Mouse (Mus musculus): Measurements from ENCODE around the gene Clk3. TPM values are rescaled to one million over a fixed set of nuclear protein-coding genes. Genes with fewer than 3 reads are reported as not detected.

The Clk3 gene
- total RNA-seq, 2 experiments from 2014 or later = 69.2 to 84.8 TPM

DNA sequence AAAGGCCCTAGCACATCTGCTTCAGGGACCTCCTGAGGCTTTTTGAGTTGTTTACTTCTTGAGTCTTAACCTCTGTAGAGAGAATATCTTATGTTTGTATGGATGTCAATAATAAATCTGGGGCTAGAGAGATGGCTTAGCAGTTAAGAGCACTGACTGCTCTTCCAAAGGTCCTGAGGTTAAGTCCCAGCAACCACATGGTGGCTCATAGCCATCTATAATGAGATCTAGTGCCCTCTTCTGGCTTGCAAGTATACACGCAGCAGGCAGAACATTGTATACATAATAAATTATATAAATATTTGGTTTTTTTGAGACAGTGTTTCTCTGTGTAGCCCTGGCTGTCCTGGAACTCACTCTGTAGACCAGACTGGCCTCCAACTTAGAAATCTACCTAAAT is 8.5 kb upstream of the Clk3 start:
- intact Hi-C loops (cut with DNase I) = no loop called here
- no peak for DNase-seq (ENCODE audit: low spot score in 2 of 2)

DNA sequence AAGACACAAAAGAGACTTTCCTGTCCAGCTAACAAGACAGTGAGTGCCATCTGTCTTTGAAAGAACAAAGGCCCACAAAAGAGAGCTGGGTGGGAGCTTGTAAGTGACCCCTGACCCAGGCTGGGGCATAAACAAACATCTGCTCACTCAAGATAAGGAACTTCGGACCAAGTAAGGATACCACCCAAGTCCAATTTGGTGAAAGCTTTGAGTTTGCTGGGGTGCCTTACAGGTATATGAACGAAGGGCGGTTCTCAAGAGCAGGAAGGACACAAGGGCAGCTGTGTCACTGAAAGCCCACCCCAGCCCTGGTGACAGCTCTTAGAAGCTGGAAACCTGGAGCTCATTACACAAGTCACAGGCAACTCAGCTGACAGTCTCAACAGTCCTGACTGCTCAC is 8.1 kb upstream of the Clk3 start:
- intact Hi-C loops (cut with DNase I) = no loop called here
- no peak for DNase-seq (ENCODE audit: low spot score in 2 of 2)

DNA sequence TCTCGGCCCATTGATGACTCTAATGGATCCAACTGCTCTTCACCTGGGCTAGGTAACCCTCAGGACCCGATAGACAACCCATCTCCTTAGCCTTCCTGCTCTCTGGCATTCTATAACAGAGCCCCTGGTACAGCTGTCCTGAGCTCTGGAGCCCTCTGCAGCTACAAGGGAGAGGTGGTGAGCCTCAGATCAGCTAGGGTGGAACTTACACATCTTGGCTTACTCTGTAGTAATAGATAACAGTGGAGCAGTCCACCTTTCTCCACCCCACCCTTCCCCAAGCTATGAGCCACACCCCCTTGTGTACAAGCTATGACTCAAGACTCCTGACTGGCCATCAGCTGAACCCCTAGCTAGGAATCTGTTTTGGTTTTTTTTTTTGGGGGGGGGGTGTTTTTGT is 5.2 kb upstream of the Clk3 start:
- intact Hi-C loops (cut with DNase I) = no loop called here
- no peak for DNase-seq (ENCODE audit: low spot score in 2 of 2)

GRCm38 (mm10) chr9:57770214-57770613 is 4.6 kb upstream of the Clk3 start:
- DNase-seq (ENCODE audit: low spot score in 2 of 2) = no peak
- intact Hi-C loops (cut with DNase I) = no loop called here

DNA sequence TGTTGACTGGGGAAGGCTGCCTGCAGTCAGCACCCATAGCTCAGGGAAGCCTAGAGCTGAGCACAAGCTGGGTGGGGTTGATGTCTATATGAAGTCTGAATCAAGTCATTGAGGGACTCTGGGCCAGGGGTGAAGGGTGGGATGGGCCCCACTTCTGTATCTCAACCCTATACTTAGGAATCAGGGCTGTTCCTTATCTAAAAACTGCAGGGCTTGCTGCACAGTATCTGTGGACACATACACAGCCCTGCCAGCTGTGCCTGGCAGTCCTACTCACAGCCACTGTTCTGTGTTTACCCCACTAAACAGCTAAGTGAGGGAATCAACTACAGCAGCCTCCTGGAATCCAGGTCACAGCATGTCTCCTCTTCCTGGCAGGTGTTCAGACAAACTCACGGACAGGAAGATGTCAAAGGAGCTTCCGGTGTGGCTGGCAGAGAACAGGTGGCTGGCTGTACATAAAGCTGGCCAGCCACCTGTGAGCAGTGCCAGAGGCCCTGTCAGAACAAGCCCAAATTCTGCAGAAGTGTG is 3.9 kb upstream of the Clk3 start:
- intact Hi-C loops (cut with DNase I) = no loop called here
- DNase-seq (ENCODE audit: low spot score in 2 of 2) = no peak

DNA sequence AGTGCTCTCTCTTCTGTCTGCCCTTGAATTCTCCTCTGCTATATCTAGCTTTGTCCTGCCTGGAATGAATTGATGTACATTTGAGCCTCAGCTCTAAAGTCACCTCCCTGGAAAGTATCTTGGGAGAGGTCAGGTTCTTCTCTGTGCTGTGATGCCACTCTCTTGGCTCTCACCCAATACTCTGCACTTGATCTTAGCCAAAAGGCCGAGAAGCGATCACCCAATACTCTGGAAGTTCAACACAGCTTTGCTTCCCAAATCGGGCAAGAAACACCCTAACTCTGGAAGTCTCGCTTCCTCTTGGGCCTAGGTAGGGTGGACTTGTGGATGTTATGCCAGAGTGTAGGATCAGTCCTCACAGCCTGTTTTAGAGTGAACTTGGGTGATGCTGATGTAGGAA is 1.6 kb upstream of the Clk3 start:
- DNase-seq (ENCODE audit: low spot score in 2 of 2) = no peak
- intact Hi-C loops (cut with DNase I) = no loop called here

DNA sequence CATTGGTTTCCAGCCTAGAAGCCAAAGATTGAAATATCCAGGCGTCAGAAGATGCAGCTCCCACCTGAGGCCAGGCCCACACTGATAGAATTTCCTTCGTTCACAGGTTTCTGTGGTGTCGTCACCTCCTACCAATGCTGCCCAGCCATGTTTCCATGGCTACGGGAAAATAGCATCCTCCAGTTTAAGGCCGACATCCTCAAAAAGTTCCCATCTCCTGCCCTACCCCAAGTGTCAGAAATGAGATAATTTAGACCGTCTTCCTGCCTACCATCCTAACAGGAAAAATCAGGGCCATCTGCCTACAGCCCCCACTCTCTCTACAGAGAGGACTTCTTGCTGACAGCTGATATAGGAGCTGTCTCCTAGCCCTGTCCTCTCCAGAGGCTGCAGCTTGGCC is 771 bp upstream of the Clk3 start:
- intact Hi-C loops (cut with DNase I) = no loop called here

GRCm38 (mm10) chr9:57764974-57765363 is 691 bp downstream of the Clk3 start:
- peak; percentile 93 to 94 for DNase-seq (ENCODE audit: low spot score in 2 of 2)
- intact Hi-C loops (cut with DNase I) = loop anchor here (5.0 kb wide), 2 partner anchors 147 to 232 kb away; partner anchors contain the start of gene Ubl7

More for the DNA sequence above, 771 bp upstream of the Clk3 start:
- DNase-seq (ENCODE audit: low spot score in 2 of 2) = peak in 1 of 2 experiments; percentile 61

DNA sequence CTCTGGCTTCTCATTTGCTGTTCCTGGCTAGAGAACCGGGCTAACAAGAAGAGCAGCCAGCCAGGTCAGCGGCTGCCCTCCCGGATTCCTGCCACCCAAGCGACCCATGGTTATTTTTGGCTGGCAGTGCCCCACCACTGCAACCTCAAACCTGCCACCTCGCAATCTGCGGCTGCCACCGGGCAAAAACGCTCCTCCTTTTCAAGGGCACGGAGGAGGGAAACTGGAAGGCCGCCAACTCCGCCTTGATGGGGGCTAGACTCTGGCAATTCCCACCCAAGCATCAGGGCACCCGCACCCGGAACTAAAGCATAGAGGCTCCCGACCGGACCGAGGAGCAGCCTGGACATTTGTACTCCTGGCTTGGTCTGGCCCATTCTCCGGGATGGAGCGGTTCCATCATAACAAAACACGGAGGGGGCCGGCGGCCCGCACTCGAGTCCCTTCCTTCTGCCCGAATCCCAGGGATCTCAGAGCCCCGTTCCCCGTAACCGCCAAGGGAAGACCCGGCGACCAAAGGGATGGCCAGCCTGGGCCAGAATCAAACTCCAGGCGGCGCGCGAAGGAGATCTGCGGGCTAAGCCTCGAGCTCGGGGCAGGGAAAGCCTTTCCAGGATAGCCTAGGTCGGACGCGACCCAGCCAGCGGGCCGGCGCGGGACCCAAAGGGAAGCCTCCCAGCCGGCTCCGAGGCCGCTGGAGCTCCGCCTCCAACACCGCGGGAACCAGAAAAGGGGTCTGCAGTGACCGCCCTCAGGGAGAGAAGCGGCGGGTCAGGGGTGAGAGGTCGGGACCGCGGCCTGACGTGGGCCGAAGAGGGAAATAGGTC is 1.3 kb downstream of the Clk3 start:
- DNase-seq (ENCODE audit: low spot score in 2 of 2) = peak; percentile 78 to 82
- intact Hi-C loops (cut with DNase I) = loop anchor here (5.0 kb wide), 2 partner anchors 148 to 233 kb away; partner anchors contain the start of gene Ubl7

DNA sequence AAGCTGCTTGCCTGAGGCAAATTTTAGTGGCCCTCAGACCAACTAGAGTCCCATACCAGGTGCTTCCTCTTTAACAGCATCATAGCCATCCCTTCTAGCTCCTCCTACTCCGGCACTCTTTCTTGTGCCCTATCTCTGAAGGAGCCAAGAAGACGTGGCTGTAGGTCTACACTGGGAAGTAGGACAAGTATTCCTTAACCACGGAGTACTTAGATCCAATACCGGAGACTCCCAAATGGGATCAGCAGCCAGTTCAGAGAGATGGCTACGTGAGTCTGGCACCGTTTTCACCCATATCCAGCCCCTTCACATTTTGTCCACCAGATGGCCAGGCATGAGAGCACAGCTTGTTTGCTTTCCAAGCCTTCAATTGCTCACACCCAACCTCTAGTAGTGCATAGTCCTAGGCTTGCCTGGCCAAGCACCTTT is 3.1 kb downstream of the Clk3 start:
- intact Hi-C loops (cut with DNase I) = loop anchor here (2.0 to 5.0 kb wide), 3 partner anchors 74 to 235 kb away; partner anchors contain the start of genes Arid3b and Ubl7
- peak in 1 of 2 experiments; percentile 47 for DNase-seq (ENCODE audit: low spot score in 2 of 2)

DNA sequence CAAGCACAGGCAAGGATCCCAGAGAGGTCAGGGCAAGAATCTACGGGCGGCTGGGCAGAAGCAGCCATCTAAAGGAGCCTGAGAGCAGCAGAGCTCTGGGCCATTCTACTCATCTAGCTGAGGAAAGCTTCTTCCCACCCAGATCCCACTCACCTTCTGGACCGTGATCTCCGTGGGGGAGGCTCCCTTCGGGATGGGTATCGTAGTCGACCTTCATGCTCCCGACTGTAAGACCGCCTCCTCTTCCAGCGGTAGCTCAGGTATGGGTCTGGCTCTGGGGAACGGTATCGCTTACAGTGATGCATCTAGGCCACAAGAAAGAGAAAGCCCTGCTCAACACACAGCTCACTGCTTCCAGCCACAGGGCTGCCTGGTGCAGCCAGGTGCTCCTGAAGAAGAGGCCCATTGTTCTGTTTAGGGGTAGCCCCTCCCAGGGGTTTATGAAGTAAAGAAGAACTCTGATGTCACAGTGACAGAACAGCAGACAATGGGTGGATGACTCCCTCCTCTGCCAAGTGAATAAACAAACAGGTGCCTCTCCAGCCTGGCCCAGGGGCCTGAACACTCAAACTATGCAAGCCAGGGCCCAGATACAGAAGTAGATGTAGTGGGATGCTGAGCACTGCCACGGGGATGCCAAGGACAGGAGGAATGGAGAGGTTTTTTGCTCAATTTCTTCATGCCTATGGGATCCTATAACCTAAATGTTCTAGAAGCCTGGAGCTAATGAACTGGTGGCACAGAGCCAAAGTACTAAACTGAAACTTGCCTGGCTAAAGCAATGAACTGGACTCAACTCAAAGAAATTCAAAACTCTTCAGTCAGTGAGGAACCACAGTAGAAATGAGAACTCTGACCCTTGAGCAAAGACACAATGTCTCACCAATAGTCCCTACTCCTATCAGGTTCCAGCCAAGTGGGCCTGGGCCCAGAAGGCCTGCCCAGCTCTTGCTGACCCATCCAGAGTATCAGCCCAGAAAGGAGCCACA is 3.8 kb downstream of the Clk3 start:
- DNase-seq (ENCODE audit: low spot score in 2 of 2) = peak in 1 of 2 experiments; percentile 46
- intact Hi-C loops (cut with DNase I) = loop anchor here (2.0 to 5.0 kb wide), 3 partner anchors 75 to 235 kb away; partner anchors contain the start of genes Arid3b and Ubl7

GRCm38 (mm10) chr9:57760416-57761146 is 5.1 kb downstream of the Clk3 start:
- DNase-seq (ENCODE audit: low spot score in 2 of 2) = no peak
- intact Hi-C loops (cut with DNase I) = loop anchor here (5.0 kb wide), 2 partner anchors 152 to 237 kb away; partner anchors contain the start of gene Ubl7

GRCm38 (mm10) chr9:57759289-57759688 is 6.4 kb downstream of the Clk3 start:
- intact Hi-C loops (cut with DNase I) = no loop called here
- peak; percentile 54 for DNase-seq (ENCODE audit: low spot score in 2 of 2)

GRCm38 (mm10) chr9:57758528-57758927 is 7.1 kb downstream of the Clk3 start:
- intact Hi-C loops (cut with DNase I) = no loop called here
- DNase-seq (ENCODE audit: low spot score in 2 of 2) = peak in 1 of 2 experiments; percentile 44

DNA sequence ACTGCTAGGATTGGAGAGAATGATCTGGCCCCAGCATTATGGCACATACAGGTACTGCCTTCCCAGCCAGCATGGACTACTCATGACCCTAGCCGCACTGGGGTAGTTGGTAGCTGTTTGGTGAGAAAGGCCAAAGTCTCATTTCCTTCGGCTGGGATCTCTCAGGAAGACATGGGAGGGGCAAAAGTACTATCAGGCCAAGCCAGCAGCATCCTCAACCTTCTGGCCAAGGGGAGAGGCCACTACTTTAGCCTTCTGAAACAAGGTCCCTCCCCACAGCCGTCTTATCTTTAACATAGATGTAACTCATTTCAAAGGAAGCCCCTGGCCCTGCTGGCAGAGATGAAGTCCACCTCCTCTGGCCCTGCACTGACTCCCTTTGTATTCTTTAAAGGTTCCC is 8.1 kb downstream of the Clk3 start:
- intact Hi-C loops (cut with DNase I) = no loop called here
- DNase-seq (ENCODE audit: low spot score in 2 of 2) = no peak

GRCm38 (mm10) chr9:57750901-57751300 is 14.8 kb downstream of the Clk3 start:
- no peak for DNase-seq (ENCODE audit: low spot score in 2 of 2)
- intact Hi-C loops (cut with DNase I) = no loop called here

- DNase-seq (ENCODE audit: low spot score in 2 of 2) = no peak
- intact Hi-C loops (cut with DNase I) = loop anchor here (5.0 kb wide), 1 partner anchor 212 kb away; the partner anchor contains the start of gene Fam219b
Observed at GRCm38 (mm10) chr9:57748831-57749230, 16.8 kb downstream of the Clk3 start.

DNA sequence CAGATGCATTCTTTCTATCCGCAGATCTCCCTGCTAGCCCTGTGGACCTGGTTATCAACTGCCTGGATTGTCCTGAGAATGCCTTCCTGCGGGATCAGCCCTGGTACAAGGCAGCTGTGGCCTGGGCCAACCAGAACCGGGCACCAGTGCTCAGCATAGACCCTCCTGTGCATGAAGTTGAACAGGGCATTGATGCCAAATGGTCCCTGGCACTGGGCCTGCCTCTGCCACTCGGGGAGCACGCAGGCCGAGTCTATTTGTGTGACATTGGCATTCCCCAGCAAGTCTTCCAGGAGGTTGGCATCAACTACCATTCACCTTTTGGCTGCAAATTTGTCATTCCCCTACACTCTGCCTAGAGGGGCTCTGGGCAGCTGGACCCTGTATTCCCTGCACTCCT is 17.5 kb downstream of the Clk3 start:
- DNase-seq (ENCODE audit: low spot score in 2 of 2) = no peak
- intact Hi-C loops (cut with DNase I) = loop anchor here (5.0 kb wide), 1 partner anchor 211 kb away; the partner anchor contains the start of gene Fam219b

DNA sequence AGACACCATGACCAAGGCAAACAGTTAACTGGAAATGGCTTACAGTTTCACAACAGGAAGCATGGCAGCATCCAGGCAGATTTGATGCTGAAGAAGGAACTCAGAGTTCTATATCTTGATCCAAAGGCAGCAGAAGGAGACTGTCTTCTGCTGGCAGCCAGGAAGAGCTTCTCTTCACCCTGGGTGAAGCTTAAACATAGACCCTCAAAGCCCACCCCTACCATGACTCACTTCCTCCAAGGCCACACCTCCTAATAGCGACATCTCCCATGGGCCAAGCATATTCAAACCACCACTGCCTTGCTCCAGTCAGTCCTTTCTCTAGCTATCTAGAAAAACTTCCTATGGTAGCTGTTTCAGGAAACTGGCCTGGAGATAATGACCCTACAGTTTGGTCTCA is 18.6 kb downstream of the Clk3 start:
- no peak for DNase-seq (ENCODE audit: low spot score in 2 of 2)
- intact Hi-C loops (cut with DNase I) = loop anchor here (5.0 kb wide), 1 partner anchor 210 kb away; the partner anchor contains the start of gene Fam219b
